Mouse (Mus musculus) limb, embryonic 10.5 days (tissue): Measurements from ENCODE around the gene Ift122. TPM values are rescaled to one million over a fixed set of nuclear protein-coding genes. Genes with fewer than 3 reads are reported as not detected.

ENCODE experiments used
- DNase-seq: peaks from one replicate; pipeline ENCODE4 v3.0.0-alpha.2; 2017; ENCODE audit warnings: low spot score
- H3K27ac ChIP-seq: fragments of 300-500 bp; sonication (generic); 2 replicates; pipeline ENCODE4 v1.5.1; 2016; ENCODE audit warnings: mild to moderate bottlenecking
- H3K27me3 ChIP-seq: fragments of 300-500 bp; sonication (generic); 2 replicates; pipeline ENCODE4 v1.6.1; 2016; ENCODE audit warnings: low read depth, mild to moderate bottlenecking; ENCODE audit not compliant: poor library complexity, severe bottlenecking
- H3K36me3 ChIP-seq: fragments of 300-500 bp; sonication (generic); 2 replicates; pipeline ENCODE4 v1.6.1; 2016; ENCODE audit warnings: mild to moderate bottlenecking, moderate library complexity
- H3K4me1 ChIP-seq: fragments of 300-500 bp; sonication (generic); 2 replicates; pipeline ENCODE4 v1.6.1; 2016
- H3K4me3 ChIP-seq: fragments of 300-500 bp; sonication (generic); 2 replicates; pipeline ENCODE4 v1.5.1; 2016; ENCODE audit warnings: mild to moderate bottlenecking, moderate library complexity
- H3K9me3 ChIP-seq: fragments of 300-500 bp; sonication (generic); replicated peaks from 2 replicates; pipeline ENCODE4 v1.6.1; 2016; ENCODE audit warnings: mild to moderate bottlenecking
- WGBS: fragments of 180-500 bp; shearing (Covaris S2); methylation state at CpG from one replicate; pipeline ENCODE4 v1.1.7; 2016; 5-methylcytosine and 5-hydroxymethylcytosine counted together
- polyA plus RNA-seq: library from polyadenylated mRNA; unstranded; fragments of >200 nt; fragmentation: Nextera tagmentation; extraction: Ambion mirVana; gene quantifications from 2 replicates; pipeline ENCODE4 v1.2.1, GENCODE M21; 2016

The Ift122 gene
- polyA plus RNA-seq, 1 experiment from 2014 or later: 34.2 TPM

- Histone ChIP-seq H3K27me3 (peaks cover 4% of the 10 kb centered on the region; the same call in 1 of the 2 replicates), H3K9me3 (no peaks in the 10 kb centered on the region), H3K4me1 (peaks cover 8% of the 10 kb centered on the region), H3K36me3 (no peaks in the 10 kb centered on the region), H3K4me3 (no peak overlapping the region), H3K27ac (0 out of 2 replicates have a peak overlapping the region, but pooled peaks have one; percentile 1)
- DNase-seq: no peak
- WGBS: 85% methylated on average over 6 of the region's 6 CpGs
Observed at GRCm38 (mm10) chr6:115946389-115946788, 93.1 kb downstream of the Ift122 start.

GRCm38 (mm10) chr6:115954506-115955074 lies 101.3 kb downstream of the Ift122 start:
- H3K4me3 ChIP-seq: no peak overlapping the region
- H3K9me3 ChIP-seq: no peaks in the 10 kb centered on the region
- 93% methylated on average over 9 of the region's 9 CpGs for WGBS
- H3K27me3 ChIP-seq: no peaks in the 10 kb centered on the region
- peak overlapping the region; percentile 6; the same call in 1 of the 2 replicates for H3K27ac ChIP-seq
- DNase-seq: no peak
- peaks cover 51% of the 10 kb centered on the region for H3K4me1 ChIP-seq
- peaks cover 3% of the 10 kb centered on the region; the same call in 1 of the 2 replicates for H3K36me3 ChIP-seq

GRCm38 (mm10) chr6:115955169-115955568 lies 101.9 kb downstream of the Ift122 start:
- Histone ChIP-seq H3K36me3 (peaks cover 4% of the 10 kb centered on the region; the same call in 1 of the 2 replicates), H3K27ac (no peak overlapping the region), H3K9me3 (no peaks in the 10 kb centered on the region), H3K4me3 (no peak overlapping the region), H3K27me3 (no peaks in the 10 kb centered on the region), H3K4me1 (peaks cover 54% of the 10 kb centered on the region)
- 90% methylated on average over 4 of the region's 4 CpGs for WGBS
- DNase-seq: no peak

- peaks cover 54% of the 10 kb centered on the region for H3K4me1 ChIP-seq
- H3K27ac ChIP-seq: 0 out of 2 replicates have a peak overlapping the region, but pooled peaks have one; percentile 38
- H3K9me3 ChIP-seq: no peaks in the 10 kb centered on the region
- peaks cover 8% of the 10 kb centered on the region; the same call in 1 of the 2 replicates for H3K36me3 ChIP-seq
- DNase-seq: no peak
- H3K4me3 ChIP-seq: no peak overlapping the region
- H3K27me3 ChIP-seq: no peaks in the 10 kb centered on the region
- WGBS: 77% methylated on average over 11 of the region's 11 CpGs
Observed at GRCm38 (mm10) chr6:115955664-115956063, 102.4 kb downstream of the Ift122 start.

GRCm38 (mm10) chr6:115956418-115956921 lies 103.2 kb downstream of the Ift122 start:
- H3K36me3 ChIP-seq: peaks cover 8% of the 10 kb centered on the region; the same call in 1 of the 2 replicates
- no peak for DNase-seq
- peaks cover 61% of the 10 kb centered on the region for H3K4me1 ChIP-seq
- H3K27me3 ChIP-seq: no peaks in the 10 kb centered on the region
- 87% methylated on average over 13 of the region's 13 CpGs for WGBS
- no peak overlapping the region for H3K4me3 ChIP-seq
- 0 out of 2 replicates have a peak overlapping the region, but pooled peaks have one; percentile 78 for H3K27ac ChIP-seq
- H3K9me3 ChIP-seq: no peaks in the 10 kb centered on the region

GRCm38 (mm10) chr6:115956922-115957601 lies 103.8 kb downstream of the Ift122 start:
- peaks cover 61% of the 10 kb centered on the region for H3K4me1 ChIP-seq
- H3K27ac ChIP-seq: peak overlapping the region; percentile 78
- WGBS: 39% methylated on average over 16 of the region's 16 CpGs
- no peaks in the 10 kb centered on the region for H3K27me3 ChIP-seq
- H3K9me3 ChIP-seq: no peaks in the 10 kb centered on the region
- H3K36me3 ChIP-seq: peaks cover 8% of the 10 kb centered on the region; the same call in 1 of the 2 replicates
- 0 out of 2 replicates have a peak overlapping the region, but pooled peaks have one; percentile 12 for H3K4me3 ChIP-seq
- peak; percentile 59 for DNase-seq

GRCm38 (mm10) chr6:115957681-115958080 lies 104.4 kb downstream of the Ift122 start:
- 0 out of 2 replicates have a peak overlapping the region, but pooled peaks have one; percentile 12 for H3K4me3 ChIP-seq

GRCm38 (mm10) chr6:115958445-115958844 lies 105.2 kb downstream of the Ift122 start:
- no peaks in the 10 kb centered on the region for H3K9me3 ChIP-seq
- H3K4me1 ChIP-seq: peaks cover 73% of the 10 kb centered on the region
- no peak for DNase-seq
- no peak overlapping the region for H3K4me3 ChIP-seq
- peaks cover 3% of the 10 kb centered on the region; the same call in 1 of the 2 replicates for H3K27me3 ChIP-seq
- H3K27ac ChIP-seq: peak overlapping the region; percentile 78; the same call in 1 of the 2 replicates
- peaks cover 12% of the 10 kb centered on the region; the same call in 1 of the 2 replicates for H3K36me3 ChIP-seq
- 93% methylated on average over 9 of the region's 9 CpGs for WGBS

More at GRCm38 (mm10) chr6:115957681-115958080, 104.4 kb downstream of the Ift122 start:
- 34% methylated on average over 6 of the region's 6 CpGs for WGBS
- Histone ChIP-seq H3K4me1 (peaks cover 68% of the 10 kb centered on the region), H3K27me3 (no peaks in the 10 kb centered on the region), H3K27ac (peak overlapping the region; percentile 78), H3K36me3 (peaks cover 8% of the 10 kb centered on the region; the same call in 1 of the 2 replicates), H3K9me3 (no peaks in the 10 kb centered on the region)
- peak; percentile 57 for DNase-seq

- no peaks in the 10 kb centered on the region for H3K9me3 ChIP-seq
- 75% methylated on average over 7 of the region's 7 CpGs for WGBS
- no peak overlapping the region for H3K4me3 ChIP-seq
- peaks cover 8% of the 10 kb centered on the region; the same call in 1 of the 2 replicates for H3K27me3 ChIP-seq
- peaks cover 74% of the 10 kb centered on the region for H3K4me1 ChIP-seq
- peaks cover 12% of the 10 kb centered on the region; the same call in 1 of the 2 replicates for H3K36me3 ChIP-seq
- peak overlapping the region; percentile 50; the same call in 1 of the 2 replicates for H3K27ac ChIP-seq
- no peak for DNase-seq
Observed at GRCm38 (mm10) chr6:115959151-115959691, 106.0 kb downstream of the Ift122 start.

GRCm38 (mm10) chr6:115960322-115960721 lies 107.1 kb downstream of the Ift122 start:
- Histone ChIP-seq H3K4me1 (peaks cover 65% of the 10 kb centered on the region), H3K27ac (0 out of 2 replicates have a peak overlapping the region, but pooled peaks have one; percentile 32)

GRCm38 (mm10) chr6:115961743-115962142 lies 108.5 kb downstream of the Ift122 start:
- Histone ChIP-seq H3K36me3 (peaks cover 16% of the 10 kb centered on the region), H3K27me3 (peaks cover 8% of the 10 kb centered on the region; the same call in 1 of the 2 replicates), H3K27ac (no peak overlapping the region), H3K4me1 (peaks cover 51% of the 10 kb centered on the region), H3K4me3 (no peak overlapping the region), H3K9me3 (no peaks in the 10 kb centered on the region)
- WGBS: 86% methylated on average over 3 of the region's 3 CpGs
- no peak for DNase-seq

More at GRCm38 (mm10) chr6:115960322-115960721, 107.1 kb downstream of the Ift122 start:
- Histone ChIP-seq H3K4me3 (no peak overlapping the region), H3K9me3 (no peaks in the 10 kb centered on the region), H3K27me3 (peaks cover 8% of the 10 kb centered on the region; the same call in 1 of the 2 replicates), H3K36me3 (0 out of 2 replicates have a peak, but pooled peaks cover 8% of the 10 kb centered on the region)
- DNase-seq: no peak
- 95% methylated on average over 19 of the region's 19 CpGs for WGBS

- Histone ChIP-seq H3K4me3 (no peak overlapping the region), H3K27ac (no peak overlapping the region), H3K9me3 (no peaks in the 10 kb centered on the region), H3K27me3 (peaks cover 8% of the 10 kb centered on the region; the same call in 1 of the 2 replicates), H3K4me1 (peaks cover 49% of the 10 kb centered on the region), H3K36me3 (peaks cover 17% of the 10 kb centered on the region)
- 44% methylated on average over 23 of the region's 23 CpGs for WGBS
- DNase-seq: peak; percentile 63
Observed at GRCm38 (mm10) chr6:115962439-115963085, 109.3 kb downstream of the Ift122 start.
